Mouse (Mus musculus) adrenal gland, adult 2 months (tissue): ENCODE data around the gene Thsd4. TPM values are rescaled to one million over a fixed set of nuclear protein-coding genes. Genes with fewer than 3 reads are reported as not detected.
A peak's percentile ranks its signal among the peaks of the same experiment; 100 is the strongest.
"Not testable (repeated sequence)": the region's sequence is repeated elsewhere in the genome, so short reads cannot be mapped to it uniquely, and the experiment has no call there.

Source experiments
- DNase-seq: peaks from one replicate; pipeline ENCODE4 v3.0.0; 2021
- polyA plus RNA-seq: library from polyadenylated mRNA; depleted of rRNA; stranded (reverse); fragments of >200 nt; gene quantifications from 2 replicates; pipeline ENCODE4 v1.2.3, GENCODE M21; 2012
- total RNA-seq, 2 experiments: library from RNA; stranded (reverse); gene quantifications; 2 replicates each; pipeline ENCODE4 v1.2.3; 2021

Thsd4 gene
- total and polyA plus RNA-seq, 3 experiments = 2.4 to 5.0 (median 3.7) TPM

DNA sequence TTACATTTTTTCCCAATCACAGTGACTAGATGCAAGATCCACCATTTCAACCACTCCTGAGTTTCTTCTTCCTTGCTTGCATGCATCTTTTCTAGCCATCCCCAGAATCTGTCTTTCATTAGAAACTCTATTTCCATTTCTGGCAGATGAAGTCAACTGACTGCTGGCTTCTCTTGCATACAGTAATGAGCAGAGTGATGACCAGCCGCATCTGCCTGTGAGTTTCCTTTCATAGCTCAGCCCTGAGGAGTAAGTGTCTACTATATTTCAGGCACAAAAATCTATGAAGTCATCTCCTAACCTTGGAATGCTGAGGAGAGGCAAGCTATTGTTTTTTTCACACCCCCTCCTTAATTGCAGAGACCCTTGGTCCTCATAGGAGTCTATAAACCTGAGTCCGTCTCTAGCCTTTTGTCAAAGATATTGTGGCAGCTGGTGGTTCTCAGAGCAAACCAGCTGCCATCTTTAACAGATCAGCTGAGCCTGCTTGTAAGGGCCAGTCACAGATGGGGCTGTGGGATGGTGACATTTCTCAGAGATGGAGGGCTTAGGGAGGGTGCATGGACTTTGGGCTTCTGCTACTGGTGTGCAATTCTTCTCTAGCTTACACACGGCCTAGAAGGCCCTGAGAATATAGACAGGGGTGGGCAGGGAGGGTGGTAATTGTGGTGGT is 535.8 kb downstream of the Thsd4 start:
- DNase-seq = no peak

DNA sequence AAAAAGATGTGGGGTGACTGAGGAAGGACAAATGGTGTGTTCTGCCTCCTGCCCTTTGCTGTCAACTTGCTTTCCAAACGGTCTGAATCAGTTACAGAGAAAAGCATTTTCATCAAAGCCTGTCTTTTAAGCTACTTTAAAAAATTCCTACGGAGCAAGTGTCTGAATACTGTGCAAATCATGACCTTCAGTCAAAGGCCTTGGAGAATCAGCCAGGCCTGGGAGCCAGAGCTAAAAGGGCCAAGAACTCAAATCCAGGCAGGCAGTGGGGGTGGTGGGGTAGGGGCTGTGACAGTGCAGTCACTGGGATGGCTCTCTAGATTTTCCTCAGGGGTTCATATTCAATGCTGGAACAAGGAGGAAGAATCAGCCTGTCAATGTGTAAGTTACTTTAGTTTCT is 540.7 kb downstream of the Thsd4 start:
- DNase-seq = peak; percentile 71

DNA sequence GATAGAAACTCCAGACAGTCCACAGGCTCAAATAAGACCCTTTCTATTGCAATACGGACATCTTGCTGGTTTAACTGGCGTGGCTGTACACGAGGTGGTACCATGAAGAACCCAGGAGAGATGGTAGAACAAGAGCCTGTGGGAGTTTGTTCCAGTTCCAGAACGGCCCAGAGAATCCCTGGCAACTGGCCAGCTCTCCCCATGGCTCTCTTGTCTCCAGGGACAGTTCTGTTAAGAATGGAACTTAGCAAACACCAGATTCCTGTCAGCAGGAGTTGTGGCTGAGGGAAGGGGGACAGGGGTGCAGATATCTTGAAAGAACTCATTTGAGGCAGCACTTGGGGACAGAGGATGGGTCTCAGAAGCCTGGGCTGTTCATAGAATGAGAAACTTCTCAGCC is 550.6 kb downstream of the Thsd4 start:
- DNase-seq = no peak

DNA sequence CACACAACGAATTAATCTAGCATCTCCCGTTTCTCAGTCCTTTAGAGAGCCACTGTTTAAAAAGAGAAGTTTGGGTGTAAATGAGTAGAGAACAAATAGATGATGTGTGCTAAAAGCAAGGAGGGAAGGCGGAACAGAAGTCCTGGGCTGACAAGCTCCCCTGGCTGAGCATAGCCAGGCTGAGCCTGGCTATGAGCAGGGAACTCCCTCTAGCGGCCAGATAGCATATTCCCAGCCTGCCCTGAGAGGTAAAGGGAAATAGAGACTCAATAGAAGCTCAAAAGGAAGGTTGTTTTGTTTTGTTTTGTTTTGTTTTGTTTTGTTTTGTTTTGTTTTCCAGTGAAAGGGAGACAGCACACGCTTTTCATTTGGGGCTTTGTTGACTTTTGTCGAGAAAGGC is 552.5 kb downstream of the Thsd4 start:
- peak; percentile 54 for DNase-seq

DNA sequence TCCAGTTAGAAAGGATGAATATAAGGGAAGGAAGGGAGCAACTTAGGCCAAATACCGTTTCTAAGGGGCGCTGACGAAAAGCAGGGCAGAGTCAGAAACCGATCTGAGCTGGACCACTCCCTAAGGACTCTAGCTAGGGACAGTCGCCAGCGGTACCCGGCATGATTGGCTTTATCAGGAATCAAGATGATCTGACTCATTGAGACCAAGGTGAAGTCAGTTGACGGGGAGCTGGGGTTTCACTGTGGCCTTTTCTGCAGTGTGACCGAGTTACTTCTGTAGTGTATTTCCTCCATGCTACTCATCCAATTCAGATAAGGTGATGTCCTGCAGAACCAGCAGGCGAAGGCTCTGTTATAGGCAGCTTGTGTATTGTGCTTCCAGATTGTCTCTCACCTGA is 556.8 kb downstream of the Thsd4 start:
- peak; percentile 53 for DNase-seq

DNA sequence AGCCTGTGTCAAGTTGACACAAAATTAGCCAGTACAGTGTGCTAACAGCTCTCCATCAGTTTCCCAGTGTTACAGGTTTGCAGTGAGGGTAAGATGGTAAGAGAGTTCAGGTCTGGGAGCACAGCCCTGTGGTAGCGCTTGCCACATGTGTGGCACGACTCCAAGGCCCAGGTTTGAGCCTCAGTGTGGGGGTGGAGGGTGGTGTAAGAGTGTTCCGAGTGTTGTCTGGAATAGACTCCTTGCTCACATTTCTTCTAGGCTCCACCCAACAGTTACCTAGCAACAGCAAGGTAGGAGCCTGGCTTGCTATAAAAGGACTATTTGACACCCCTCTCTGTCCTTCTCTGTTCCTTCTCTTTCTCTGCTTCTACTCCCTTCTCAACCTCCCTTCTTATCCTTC is 557.5 kb downstream of the Thsd4 start:
- no peak for DNase-seq

DNA sequence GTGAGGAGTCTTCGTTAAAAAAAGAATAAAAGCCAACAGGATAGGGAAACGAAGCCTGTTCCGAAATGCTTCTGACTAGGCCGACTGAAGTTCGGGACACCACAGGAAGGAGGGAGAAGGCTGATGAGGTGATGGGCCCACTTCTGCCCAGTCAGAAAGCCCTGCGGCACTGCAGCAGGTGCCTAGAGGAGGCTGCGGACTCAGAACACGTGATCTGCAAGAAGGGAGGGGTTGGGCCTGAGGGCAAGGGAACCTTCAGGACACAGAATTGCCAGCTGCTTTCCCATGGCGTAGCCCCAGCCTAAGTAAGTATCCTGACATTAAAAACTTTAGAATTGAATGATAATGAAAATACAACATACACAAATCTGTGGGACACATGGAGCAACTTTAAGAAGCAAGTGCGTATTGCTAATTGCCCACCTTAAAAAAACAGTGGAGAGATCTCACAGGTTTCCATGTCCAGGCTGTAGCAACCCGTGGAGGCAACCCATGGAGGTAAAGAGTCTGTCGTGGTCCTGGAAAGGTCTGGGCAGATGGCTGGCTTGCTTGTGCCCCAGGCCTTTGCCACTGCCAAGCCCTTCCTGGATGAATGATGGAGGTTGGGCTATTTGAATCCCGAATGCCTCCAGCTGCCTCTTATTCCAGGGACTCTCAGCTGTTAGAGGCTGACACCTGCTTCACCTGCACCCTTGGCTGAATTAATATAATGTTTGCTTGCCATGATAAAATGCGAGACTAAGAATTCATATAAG is 560.5 kb downstream of the Thsd4 start:
- no peak for DNase-seq

DNA sequence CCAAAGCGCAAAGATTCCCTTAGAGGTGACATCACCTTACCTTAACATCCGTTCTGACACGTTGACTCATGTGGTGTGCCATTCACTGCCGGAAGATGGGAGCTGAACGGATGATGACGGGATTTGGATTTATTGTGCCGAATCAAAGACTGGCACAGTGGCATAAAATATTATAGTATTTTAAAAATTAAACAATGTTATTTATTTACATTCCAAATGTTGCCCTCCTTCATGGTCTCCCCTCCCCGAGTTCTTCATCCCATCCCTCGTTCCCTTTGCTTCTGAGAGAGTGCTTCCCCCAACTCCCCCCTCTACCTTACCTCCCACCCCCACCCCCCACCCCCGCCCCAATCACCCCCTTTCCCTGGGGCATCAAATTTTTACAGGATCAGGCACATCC is 561.3 kb downstream of the Thsd4 start, which contains the start of gene Nr2e3:
Gene Nr2e3 (minus strand): TSS at position 101 of the 400 bp plus-strand sequence.
- no peak for DNase-seq

DNA sequence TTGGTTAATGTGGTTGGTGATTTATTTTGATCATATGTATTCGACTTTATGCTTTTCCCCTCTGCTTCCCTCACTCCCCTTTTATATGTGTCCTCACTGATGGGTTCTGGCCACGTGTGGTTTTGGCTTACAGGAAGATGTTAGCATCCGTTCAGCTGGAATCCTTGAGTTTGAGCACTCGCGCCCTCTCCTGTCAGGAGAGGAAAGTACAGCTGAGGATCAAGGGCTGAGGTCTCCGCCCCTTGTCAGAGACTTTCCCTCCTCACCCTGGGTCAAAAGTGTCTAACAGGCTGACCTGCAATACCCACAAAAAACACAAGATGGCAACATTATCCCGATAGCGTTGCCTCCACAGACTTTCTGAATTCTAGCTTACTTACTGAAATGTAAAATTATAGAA is 562.6 kb downstream of the Thsd4 start:
- peak; percentile 89 for DNase-seq

DNA sequence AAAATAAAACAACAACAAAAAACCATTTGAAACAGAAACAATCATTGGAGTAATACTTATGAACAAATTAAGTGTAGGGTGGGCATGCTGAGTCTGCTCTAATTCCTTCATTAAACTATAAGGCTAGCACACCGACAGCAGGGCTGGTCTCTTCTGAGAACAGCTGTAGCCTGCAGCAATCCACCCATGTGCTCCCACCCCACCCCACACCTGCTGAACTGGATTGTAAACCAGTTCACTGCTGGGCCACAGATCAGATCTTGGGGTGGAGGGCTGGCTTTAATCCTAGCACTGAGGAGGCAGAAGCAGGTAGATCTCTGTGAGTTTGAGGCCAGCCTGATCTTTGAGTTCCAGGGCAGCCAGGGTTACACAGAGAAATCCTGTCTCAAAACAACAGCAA is 563.7 kb downstream of the Thsd4 start:
- not testable (repeated sequence) for DNase-seq

DNA sequence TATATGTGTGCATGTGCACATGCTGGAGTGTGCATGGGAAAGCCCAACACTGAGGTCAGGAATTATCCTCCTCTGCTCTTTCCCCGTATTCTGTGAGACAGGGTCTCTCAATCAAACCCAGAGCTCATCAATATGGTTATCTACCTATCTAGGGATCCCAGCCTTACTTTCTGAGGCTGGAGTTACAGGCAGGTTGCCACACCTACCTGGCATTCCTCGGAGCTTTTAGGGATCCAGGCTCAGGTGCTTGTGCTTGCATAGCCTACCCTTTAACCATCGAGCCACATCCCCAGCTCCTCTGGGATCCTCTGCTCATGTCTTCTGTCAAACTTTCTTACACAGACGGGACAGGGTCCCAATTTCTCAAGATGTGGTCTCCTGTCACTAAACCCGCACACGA is 565.4 kb downstream of the Thsd4 start:
- no peak for DNase-seq

DNA sequence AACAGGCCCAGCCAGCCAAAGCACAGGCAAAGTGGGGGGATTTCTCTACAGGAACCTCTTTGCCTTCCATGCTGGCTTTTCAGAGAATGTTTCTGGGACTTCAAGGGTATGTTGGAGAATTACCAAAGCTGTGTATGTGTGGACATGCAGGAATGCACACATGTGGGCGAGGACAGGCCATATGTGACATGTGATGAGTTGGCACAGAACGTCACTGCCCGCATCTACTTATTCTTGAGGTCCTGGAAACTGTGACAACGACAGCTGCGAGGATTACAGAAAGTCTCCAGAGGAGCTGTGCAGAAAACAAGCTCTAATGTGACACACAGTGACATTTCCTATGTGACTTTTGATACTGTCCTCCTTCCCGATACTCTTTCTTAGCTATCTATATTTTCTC is 566.2 kb downstream of the Thsd4 start:
- DNase-seq = no peak

DNA sequence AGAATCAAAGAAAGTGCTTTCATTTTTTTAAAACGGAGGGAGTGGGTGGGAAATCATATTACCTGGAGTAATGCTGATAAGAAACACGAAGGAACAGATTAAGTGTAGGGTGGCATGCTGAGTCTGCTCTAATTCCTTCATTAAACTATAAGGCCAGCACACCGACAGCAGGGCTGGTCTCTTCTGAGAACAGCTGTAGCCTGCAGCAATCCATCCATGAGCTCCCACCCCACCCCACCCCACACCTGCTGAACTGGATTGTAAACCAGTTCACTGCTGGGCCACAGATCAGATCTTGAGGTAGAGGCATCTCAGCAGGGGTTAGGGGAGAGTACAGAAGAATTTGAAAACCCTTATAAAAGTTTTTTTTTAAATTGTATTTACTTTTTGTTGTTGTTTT is 566.6 kb downstream of the Thsd4 start:
- DNase-seq = no peak

DNA sequence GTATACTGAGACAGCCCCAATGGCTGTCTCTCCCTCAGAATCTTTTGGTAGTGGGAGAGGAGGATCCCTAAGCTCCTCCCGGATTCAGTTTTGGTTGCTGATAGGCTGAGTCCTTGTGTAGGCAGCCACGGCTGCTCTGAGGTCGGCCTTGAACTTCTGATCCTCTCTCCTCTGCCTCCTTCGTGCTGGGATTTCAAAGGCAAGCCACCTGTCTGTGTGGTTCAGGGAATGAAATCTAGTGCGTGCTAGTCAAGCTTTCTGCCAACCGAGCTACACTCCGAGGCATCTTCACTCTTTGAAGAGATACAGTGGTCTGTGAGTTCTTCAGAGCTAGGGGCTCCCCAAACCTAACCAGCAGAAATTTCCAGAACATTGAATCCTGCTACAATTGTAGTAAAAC is 568.3 kb downstream of the Thsd4 start:
- peak; percentile 44 for DNase-seq

DNA sequence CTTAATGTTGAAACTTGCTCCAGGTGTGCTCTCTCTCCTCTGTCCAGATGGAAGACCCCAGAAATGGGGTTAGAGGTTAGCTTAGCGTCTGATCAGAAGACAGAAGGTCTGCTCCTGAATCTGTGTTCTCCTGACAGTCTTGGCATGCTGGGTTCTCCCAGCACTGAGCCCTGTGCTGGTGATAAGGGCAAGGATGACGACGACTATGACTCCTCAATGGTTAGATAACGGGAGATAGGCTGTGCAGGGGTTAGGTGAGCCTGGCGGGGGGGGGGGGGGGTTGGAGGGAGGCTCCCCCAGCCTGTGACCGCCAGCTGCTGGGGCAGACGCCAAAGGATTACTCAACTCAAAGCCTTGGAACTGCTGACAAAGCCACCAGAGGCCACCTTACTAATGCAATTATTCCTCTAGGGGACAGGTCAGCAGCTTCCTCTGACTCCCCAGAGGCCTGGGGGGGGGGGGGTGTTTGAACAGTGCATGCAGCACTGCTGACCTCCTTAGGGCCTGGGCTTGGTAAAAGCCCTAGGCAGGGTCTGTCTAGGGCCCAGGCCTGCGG is 569.3 kb downstream of the Thsd4 start:
- DNase-seq = peak; percentile 89

DNA sequence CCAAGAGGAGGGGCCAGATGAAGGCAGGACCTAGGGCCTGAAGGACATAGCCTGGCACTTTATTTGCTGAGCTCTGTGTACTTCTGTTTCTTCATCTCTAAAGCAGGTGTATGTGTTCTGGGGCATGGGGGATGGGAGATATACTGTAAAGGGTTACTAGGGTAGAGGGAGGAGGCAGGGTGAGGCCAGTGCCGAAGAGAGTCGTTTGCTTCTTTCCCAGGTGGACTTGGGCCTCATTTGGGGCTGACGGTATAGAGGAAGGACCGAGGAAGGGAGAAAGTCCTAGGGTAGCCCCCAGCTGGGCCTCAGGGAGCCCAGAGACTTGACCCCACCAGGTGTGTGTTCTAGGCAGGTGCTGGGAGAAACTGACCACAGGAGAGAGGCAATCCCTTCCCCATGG is 569.9 kb downstream of the Thsd4 start:
- no peak for DNase-seq

DNA sequence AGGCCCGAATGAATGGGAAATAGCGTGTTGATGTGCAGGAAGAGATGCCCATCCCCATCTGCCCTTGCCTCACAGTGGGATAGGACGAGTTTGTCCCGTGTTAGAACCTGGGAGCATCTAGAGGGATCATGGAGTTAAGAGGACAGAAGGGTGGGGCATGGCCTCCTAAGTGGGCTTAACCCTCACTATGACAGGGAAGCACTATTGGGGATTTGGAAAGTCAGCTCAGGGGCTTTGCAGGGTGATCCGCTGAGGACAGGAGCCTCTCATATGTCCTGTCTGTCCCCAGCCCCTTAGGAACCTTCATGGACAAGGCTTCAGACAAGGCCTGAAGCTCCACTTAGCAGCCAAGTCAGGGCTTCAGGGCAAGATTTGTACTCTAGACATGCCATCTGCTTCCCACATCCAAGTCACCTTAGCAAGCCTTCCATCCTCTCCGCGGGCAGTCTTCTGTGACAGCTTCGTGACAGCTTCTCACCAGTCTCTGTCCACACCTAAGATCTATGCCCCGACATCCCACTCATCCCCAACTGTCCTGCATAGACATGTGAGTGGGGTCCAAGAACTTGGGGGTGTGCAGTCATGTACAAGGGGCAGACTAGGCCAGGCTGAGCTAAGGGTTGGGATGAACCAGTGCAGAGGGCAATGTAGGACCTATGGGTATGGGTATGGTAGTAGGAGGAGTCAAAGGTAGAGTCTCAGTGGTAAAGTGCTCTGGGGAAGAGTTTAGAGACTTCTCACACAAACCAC is 570.7 kb downstream of the Thsd4 start:
- DNase-seq = no peak

DNA sequence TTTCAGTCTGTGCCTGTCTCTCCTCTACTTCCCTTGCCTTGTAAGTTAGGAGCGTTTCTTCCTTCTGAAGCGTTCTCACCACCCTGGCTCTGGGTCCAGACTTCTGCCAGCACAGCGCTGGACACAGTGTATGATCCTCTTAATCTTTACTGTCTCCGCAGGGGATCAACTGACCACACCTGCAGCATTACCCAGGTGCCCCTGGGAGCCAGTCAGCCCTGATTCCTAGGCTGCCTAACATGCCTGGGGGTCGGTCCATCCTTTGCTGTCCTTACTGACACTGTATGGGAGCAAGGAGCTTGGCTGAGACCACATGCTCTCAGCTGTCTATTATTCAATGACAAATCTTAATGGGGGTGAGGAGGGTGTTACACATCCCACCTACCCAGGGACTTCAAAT is 571.9 kb downstream of the Thsd4 start:
- no peak for DNase-seq

DNA sequence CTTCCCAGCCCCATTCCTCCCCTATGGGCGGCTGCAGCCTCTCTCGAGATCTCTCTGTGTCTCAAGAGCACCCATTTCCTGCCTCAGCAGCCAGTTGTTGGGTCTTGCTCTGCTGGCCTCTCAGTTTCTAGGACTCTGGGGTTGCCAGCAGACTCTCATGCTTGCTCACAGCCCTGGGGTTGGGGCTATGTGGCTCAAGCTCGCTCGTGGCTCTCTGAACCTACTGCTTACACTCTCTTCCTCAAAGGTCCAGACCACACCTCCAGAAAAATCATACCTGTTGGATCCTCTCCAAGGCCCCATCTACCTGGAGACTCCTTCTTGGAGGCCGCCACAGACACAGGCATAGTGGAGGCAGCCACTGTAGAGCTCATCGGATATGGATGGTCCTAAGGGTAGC is 572.3 kb downstream of the Thsd4 start:
- no peak for DNase-seq

DNA sequence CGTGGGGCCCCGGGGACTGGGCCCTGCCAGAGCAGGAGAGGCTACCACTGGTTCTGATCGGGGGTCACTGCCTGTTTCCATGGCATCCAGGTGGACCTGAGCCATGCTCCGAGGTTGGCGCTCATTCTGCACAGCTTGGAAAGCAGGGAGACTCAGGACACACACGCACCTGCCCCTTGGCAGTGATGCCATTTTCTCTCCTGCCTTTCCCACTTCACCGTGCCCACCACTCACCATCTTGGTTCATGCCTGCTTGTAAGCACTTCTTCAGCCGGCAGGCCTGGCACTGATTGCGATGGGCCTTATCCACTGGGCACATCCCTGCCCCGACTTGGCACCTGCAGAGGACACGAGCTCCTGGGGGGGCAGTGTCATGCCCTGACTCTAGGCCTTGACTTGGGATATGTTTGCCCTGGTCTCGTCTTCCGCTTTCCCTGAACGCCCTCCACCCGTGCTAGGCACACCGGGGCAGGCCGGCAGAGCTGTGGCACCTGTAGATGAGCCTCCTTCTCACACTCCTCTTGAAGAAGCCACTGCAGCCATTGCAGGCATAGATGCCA is 573.1 kb downstream of the Thsd4 start:
- DNase-seq = no peak

DNA sequence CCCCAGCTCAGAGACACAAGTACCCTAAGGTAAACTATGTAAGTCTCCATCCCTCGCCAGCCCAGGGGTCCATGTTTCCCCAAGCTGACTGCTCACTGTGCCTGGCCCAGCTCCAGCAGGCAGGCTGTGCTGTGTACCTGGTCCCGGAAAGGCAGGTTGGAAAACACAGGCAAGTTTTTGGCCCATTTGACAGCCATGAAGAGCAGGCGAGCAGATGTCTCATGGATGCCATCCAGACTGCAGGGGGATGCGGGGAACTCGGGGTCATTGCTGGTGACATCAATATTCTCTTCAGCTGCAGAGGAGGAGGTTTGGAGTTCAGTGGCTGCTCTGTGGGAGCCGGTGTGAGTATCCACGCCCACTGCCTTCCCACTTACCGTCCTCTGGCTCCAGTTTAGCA is 573.6 kb downstream of the Thsd4 start:
- DNase-seq = no peak

DNA sequence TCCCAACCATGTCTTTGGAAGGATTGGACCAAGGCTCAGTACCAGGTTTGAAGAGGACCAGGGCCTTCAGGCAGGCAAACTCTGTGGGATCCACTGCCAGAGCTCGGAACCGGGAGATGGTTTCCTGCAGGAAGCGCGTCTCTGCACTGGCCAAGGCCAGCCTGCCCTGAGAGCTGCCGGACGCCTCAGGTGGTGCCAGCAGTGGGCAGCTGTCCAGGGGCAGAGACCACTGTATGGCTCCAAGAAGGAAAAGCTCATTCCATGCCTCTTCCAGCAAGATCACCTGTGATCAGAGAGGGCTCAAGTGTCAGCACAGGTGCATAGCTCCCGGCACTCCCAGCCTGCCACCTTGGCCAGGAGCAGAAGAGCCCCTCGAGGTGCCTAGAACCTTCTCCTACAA is 574.6 kb downstream of the Thsd4 start:
- DNase-seq = no peak

DNA sequence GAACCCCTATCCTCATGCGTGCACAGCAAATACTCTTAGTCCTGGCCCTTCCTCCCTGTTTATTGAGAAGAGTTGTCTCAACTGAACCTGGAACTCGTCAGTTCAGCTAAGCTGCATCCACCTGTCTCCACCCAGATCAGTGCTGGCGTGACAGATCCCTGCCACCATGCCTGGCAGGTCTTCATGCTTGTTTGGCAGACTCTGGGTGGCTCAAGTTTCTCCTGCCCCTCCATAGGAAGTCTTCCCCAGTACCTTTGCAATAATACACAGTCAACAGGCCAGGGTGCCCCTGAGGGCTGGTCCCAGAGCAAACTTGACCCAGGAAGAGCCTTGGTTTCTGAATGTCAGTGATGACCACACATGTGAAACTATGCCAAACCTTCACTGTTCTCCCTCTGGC is 576.6 kb downstream of the Thsd4 start:
- no peak for DNase-seq
